Mouse (Mus musculus): ENCODE measurements at regions not wholly inside any gene's neighbourhood (a gene's known extent, or its start where the extent isn't known, plus 50 kb on each side); places are given as distances from the start of the nearest gene placed in this dataset.

- no peaks in the 10 kb centered on the region for H3K4me1 ChIP-seq (ENCODE audit: control insufficient read depth, insufficient read depth, low read length)
- whole genome bisulfite sequencing: 97% methylated on average over 1 of the region's 1 CpGs
- no peak overlapping the region for H3K9ac ChIP-seq (ENCODE audit: low read depth, low read length)
- H3K27ac ChIP-seq (replicated peaks; ENCODE audit: insufficient read depth, low read depth, low read length): no peak overlapping the region
- no peaks in the 10 kb centered on the region for H3K79me2 ChIP-seq (ENCODE audit: control insufficient read depth, insufficient read depth, low read length)
- no peak for DNase-seq (ENCODE audit: extremely low read depth, low read depth, low spot score)
- no peaks in the 10 kb centered on the region for H3K27me3 ChIP-seq (ENCODE audit: control insufficient read depth, insufficient read depth, low read length)
- no peaks in the 10 kb centered on the region for H3K36me3 ChIP-seq (ENCODE audit: control insufficient read depth, insufficient read depth, low read length)
- no peak overlapping the region for H3K4me3 ChIP-seq (ENCODE audit: insufficient read depth, low read depth, low read length)
- no peak for TF ChIP-seq CTCF (IDR thresholded peaks at IDR 0.05; ENCODE audit: low read depth, low read length)
- no peak for TF ChIP-seq POLR2A (IDR thresholded peaks at IDR 0.05; ENCODE audit: extremely low read depth, insufficient read depth, low read length)
Observed at GRCm38 (mm10) chr10:60920621-60921020, 89.2 kb upstream of the Unc5b start.

GRCm38 (mm10) chr10:60918020-60918419 is 86.6 kb upstream of the Unc5b start:
- Histone ChIP-seq H3K36me3 (ENCODE audit: control insufficient read depth, insufficient read depth, low read length) (no peaks in the 10 kb centered on the region), H3K79me2 (ENCODE audit: control insufficient read depth, insufficient read depth, low read length) (no peaks in the 10 kb centered on the region)

GRCm38 (mm10) chr10:60914391-60914790 is 83.0 kb upstream of the Unc5b start:
- no peak for DNase-seq (ENCODE audit: extremely low read depth, low read depth, low spot score)
- no peak overlapping the region for H3K27ac ChIP-seq (replicated peaks; ENCODE audit: insufficient read depth, low read depth, low read length)
- 30% methylated on average over 7 of the region's 7 CpGs for WGBS
- no peaks in the 10 kb centered on the region for H3K79me2 ChIP-seq (ENCODE audit: control insufficient read depth, insufficient read depth, low read length)
- H3K9ac ChIP-seq (ENCODE audit: low read depth, low read length): no peak overlapping the region
- no peaks in the 10 kb centered on the region for H3K27me3 ChIP-seq (ENCODE audit: control insufficient read depth, insufficient read depth, low read length)
- no peaks in the 10 kb centered on the region for H3K4me1 ChIP-seq (ENCODE audit: control insufficient read depth, insufficient read depth, low read length)
- no peak overlapping the region for H3K4me3 ChIP-seq (ENCODE audit: insufficient read depth, low read depth, low read length)
- TF ChIP-seq POLR2A (IDR thresholded peaks at IDR 0.05; ENCODE audit: extremely low read depth, insufficient read depth, low read length): no peak
- TF ChIP-seq CTCF (IDR thresholded peaks at IDR 0.05; ENCODE audit: low read depth, low read length): no peak
- H3K36me3 ChIP-seq (ENCODE audit: control insufficient read depth, insufficient read depth, low read length): no peaks in the 10 kb centered on the region

More at GRCm38 (mm10) chr10:60918020-60918419, 86.6 kb upstream of the Unc5b start:
- Histone ChIP-seq H3K4me3 (ENCODE audit: insufficient read depth, low read depth, low read length) (no peak overlapping the region), H3K9ac (ENCODE audit: low read depth, low read length) (no peak overlapping the region), H3K27me3 (ENCODE audit: control insufficient read depth, insufficient read depth, low read length) (no peaks in the 10 kb centered on the region), H3K27ac (replicated peaks; ENCODE audit: insufficient read depth, low read depth, low read length) (no peak overlapping the region), H3K4me1 (ENCODE audit: control insufficient read depth, insufficient read depth, low read length) (no peaks in the 10 kb centered on the region)
- TF ChIP-seq CTCF (IDR thresholded peaks at IDR 0.05; ENCODE audit: low read depth, low read length): no peak
- TF ChIP-seq POLR2A (IDR thresholded peaks at IDR 0.05; ENCODE audit: extremely low read depth, insufficient read depth, low read length): no peak
- DNase-seq (ENCODE audit: extremely low read depth, low read depth, low spot score): no peak
- WGBS: 48% methylated on average over 8 of the region's 8 CpGs

DNA sequence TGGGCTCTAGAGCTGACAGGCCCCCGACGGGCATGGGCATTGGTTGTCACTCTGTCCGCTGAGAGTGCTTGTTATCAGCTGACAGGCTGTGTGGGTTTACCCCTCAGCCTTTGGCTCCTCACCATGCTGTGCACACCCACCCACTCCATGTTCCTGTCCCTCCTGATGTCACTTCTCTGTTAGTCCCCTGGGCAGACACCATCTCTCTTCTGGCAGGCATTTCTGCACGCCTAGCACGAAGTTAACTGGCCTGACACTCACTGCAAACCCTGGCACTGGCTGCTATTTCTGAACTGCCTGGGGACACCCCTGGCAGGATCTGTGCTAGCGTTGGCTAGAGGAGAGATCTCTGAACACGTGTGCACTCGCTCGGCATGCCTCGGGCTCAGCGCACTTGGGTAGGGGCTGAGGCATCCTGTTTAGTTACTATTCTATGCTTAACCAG is 82.1 kb upstream of the Unc5b start:
- TF ChIP-seq POLR2A (IDR thresholded peaks at IDR 0.05; ENCODE audit: extremely low read depth, insufficient read depth, low read length): no peak
- TF ChIP-seq CTCF (IDR thresholded peaks at IDR 0.05; ENCODE audit: low read depth, low read length): no peak
- no peaks in the 10 kb centered on the region for H3K27me3 ChIP-seq (ENCODE audit: control insufficient read depth, insufficient read depth, low read length)
- DNase-seq (ENCODE audit: extremely low read depth, low read depth, low spot score): no peak
- H3K4me3 ChIP-seq (ENCODE audit: insufficient read depth, low read depth, low read length): no peak overlapping the region
- H3K36me3 ChIP-seq (ENCODE audit: control insufficient read depth, insufficient read depth, low read length): no peaks in the 10 kb centered on the region
- H3K4me1 ChIP-seq (ENCODE audit: control insufficient read depth, insufficient read depth, low read length): no peaks in the 10 kb centered on the region
- no peaks in the 10 kb centered on the region for H3K79me2 ChIP-seq (ENCODE audit: control insufficient read depth, insufficient read depth, low read length)
- WGBS: 82% methylated on average over 11 of the region's 11 CpGs
- no peak overlapping the region for H3K27ac ChIP-seq (replicated peaks; ENCODE audit: insufficient read depth, low read depth, low read length)
- no peak overlapping the region for H3K9ac ChIP-seq (ENCODE audit: low read depth, low read length)

DNA sequence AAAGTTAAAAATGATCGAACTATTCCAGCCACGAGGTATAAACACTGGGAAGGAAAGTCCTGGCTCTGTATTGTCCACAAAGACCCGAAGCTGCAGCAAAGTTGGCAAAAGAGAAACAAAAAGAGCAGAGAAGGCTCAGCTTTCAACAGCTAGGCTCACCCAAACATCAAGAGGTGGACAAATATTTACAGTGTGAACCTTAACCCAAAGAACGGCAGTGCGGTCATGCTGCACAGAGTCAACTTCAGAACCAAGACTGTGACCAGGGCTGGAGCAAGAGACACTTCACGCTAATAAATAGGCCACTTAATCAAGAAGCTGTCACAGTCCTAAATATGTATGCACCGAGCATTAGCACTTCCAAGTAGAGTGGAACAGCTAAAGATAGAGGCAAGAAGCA is 73.0 kb upstream of the Unc5b start:
- Histone ChIP-seq H3K4me1 (ENCODE audit: control insufficient read depth, insufficient read depth, low read length) (peaks cover 2% of the 10 kb centered on the region; the same call in 1 of the 2 replicates), H3K36me3 (ENCODE audit: control insufficient read depth, insufficient read depth, low read length) (no peaks in the 10 kb centered on the region), H3K27me3 (ENCODE audit: control insufficient read depth, insufficient read depth, low read length) (no peaks in the 10 kb centered on the region), H3K9ac (ENCODE audit: low read depth, low read length) (no peak overlapping the region), H3K79me2 (ENCODE audit: control insufficient read depth, insufficient read depth, low read length) (no peaks in the 10 kb centered on the region), H3K4me3 (ENCODE audit: insufficient read depth, low read depth, low read length) (no peak overlapping the region), H3K27ac (replicated peaks; ENCODE audit: insufficient read depth, low read depth, low read length) (no peak overlapping the region)
- WGBS: 17% methylated on average over 7 of the region's 7 CpGs
- TF ChIP-seq CTCF (IDR thresholded peaks at IDR 0.05; ENCODE audit: low read depth, low read length) (no peak), POLR2A (IDR thresholded peaks at IDR 0.05; ENCODE audit: extremely low read depth, insufficient read depth, low read length) (no peak)
- DNase-seq (ENCODE audit: extremely low read depth, low read depth, low spot score): peak; percentile 42

- Histone ChIP-seq H3K4me1 (ENCODE audit: control insufficient read depth, insufficient read depth, low read length) (peaks cover 2% of the 10 kb centered on the region; the same call in 1 of the 2 replicates), H3K27ac (replicated peaks; ENCODE audit: insufficient read depth, low read depth, low read length) (no peak overlapping the region), H3K4me3 (ENCODE audit: insufficient read depth, low read depth, low read length) (no peak overlapping the region), H3K9ac (ENCODE audit: low read depth, low read length) (no peak overlapping the region), H3K36me3 (ENCODE audit: control insufficient read depth, insufficient read depth, low read length) (no peaks in the 10 kb centered on the region), H3K79me2 (ENCODE audit: control insufficient read depth, insufficient read depth, low read length) (no peaks in the 10 kb centered on the region), H3K27me3 (ENCODE audit: control insufficient read depth, insufficient read depth, low read length) (no peaks in the 10 kb centered on the region)
- 93% methylated on average over 2 of the region's 2 CpGs for WGBS
- DNase-seq (ENCODE audit: extremely low read depth, low read depth, low spot score): no peak
- no peak for TF ChIP-seq CTCF (IDR thresholded peaks at IDR 0.05; ENCODE audit: low read depth, low read length)
- TF ChIP-seq POLR2A (IDR thresholded peaks at IDR 0.05; ENCODE audit: extremely low read depth, insufficient read depth, low read length): no peak
Observed at GRCm38 (mm10) chr10:60900992-60901391, 69.6 kb upstream of the Unc5b start.
